Mouse (Mus musculus): Measurements from ENCODE around the gene Cmah. TPM values are rescaled to one million over a fixed set of nuclear protein-coding genes. Genes with fewer than 3 reads are reported as not detected.

Cmah gene
- total RNA-seq, 2 experiments from 2014 or later = 6.8 to 6.9 TPM

- DNase-seq = no peak
These were observed 188.0 kb downstream of the Cmah start for GRCm38 (mm10) chr13:24515101-24515675.

- DNase-seq = no peak
These were observed 190.6 kb downstream of the Cmah start for GRCm38 (mm10) chr13:24517757-24518156.

GRCm38 (mm10) chr13:24518887-24519286 is 191.7 kb downstream of the Cmah start:
- DNase-seq = peak; percentile 66

GRCm38 (mm10) chr13:24519976-24520647 is 192.9 kb downstream of the Cmah start:
- no peak for DNase-seq

- no peak for DNase-seq
These were observed 193.6 kb downstream of the Cmah start for GRCm38 (mm10) chr13:24520796-24521195.

GRCm38 (mm10) chr13:24521446-24522342 is 194.5 kb downstream of the Cmah start:
- DNase-seq = no peak

GRCm38 (mm10) chr13:24522343-24522837 is 195.2 kb downstream of the Cmah start:
- no peak for DNase-seq

- DNase-seq = no peak
These were observed 196.5 kb downstream of the Cmah start for GRCm38 (mm10) chr13:24523587-24524221.

- no peak for DNase-seq
These were observed 197.3 kb downstream of the Cmah start for GRCm38 (mm10) chr13:24524468-24524867.

- DNase-seq = no peak
These were observed 198.3 kb downstream of the Cmah start for GRCm38 (mm10) chr13:24525551-24525950.

GRCm38 (mm10) chr13:24526916-24527315 is 199.7 kb downstream of the Cmah start:
- no peak for DNase-seq

Other genes with a start within 250 kb of the Cmah start
- gene Carmil1, start 46.6 kb upstream of the Cmah start, total RNA-seq (2021) = 10 to 100 TPM; 29.1 to 31.0 TPM

Data from adrenal gland, postnatal 10 days (tissue).